Comparison of ENCODE assay signal across 22 mouse cellular contexts in the genomic region with DNA sequence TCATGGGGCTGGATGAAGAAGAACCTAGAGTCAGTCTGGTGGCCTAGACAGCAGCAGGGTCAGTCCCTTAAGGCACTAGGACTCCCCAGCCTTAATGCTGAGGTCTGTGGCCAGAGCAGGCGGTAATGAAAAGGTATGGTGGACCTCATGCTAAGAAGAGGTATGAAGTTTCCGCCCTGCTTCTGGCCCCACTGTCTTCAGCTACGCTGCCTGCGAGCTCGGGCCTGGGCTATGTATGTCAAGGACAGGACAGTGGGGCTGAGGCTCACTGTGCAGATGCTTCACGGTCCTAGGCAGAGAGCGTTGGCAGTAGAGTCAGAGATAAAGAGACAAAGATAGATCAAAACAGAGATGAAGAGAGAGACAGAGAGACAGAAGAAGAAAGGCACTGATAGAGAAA. TPM values are rescaled to one million over a fixed set of nuclear protein-coding genes. Genes with fewer than 3 reads are reported as not detected.
DNase-seq lines count a peak whose midpoint lies in the region; ATAC-seq and TF ChIP-seq lines count a peak whose summit lies in the region.
"Had no signal": no experiment of that assay in that cellular context is flagged by ENCODE, and none has a peak within 500 bp of the region (broad histone marks: within the 10 kb centered on the region; RNA-seq: fewer than 3 reads in every experiment).

No protein-coding gene starts in this region.

- H3K36me3 ChIP-seq in G1E (replicated peaks), result no peaks in the 10 kb centered on the region
- H3K36me3 ChIP-seq: embryonic facial prominence, embryonic 13.5 days; embryonic facial prominence, embryonic 15.5 days; forebrain, embryonic 10.5 days; forebrain, embryonic 12.5 days had no signal

- H3K4me3 ChIP-seq in G1E (ENCODE audit: low read depth, low read length), result peak overlapping the region; percentile 48; the same call in 1 of the 2 replicates
- H3K4me3 ChIP-seq: embryonic facial prominence, embryonic 13.5 days; embryonic facial prominence, embryonic 15.5 days; erythroblast, embryonic 14.5 days; forebrain, embryonic 10.5 days; forebrain, embryonic 12.5 days had no signal

- no peaks in the 10 kb centered on the region for H3K9me3 ChIP-seq in G1E (replicated peaks)
- H3K9me3 ChIP-seq: embryonic facial prominence, embryonic 13.5 days; embryonic facial prominence, embryonic 15.5 days; forebrain, embryonic 10.5 days; forebrain, embryonic 12.5 days had no signal

- no peaks in the 10 kb centered on the region for H3K27me3 ChIP-seq in G1E (ENCODE audit: insufficient read depth, low read length)
- H3K27me3 ChIP-seq: CH12.LX; embryonic facial prominence, embryonic 13.5 days; embryonic facial prominence, embryonic 15.5 days; forebrain, embryonic 12.5 days had no signal

- H3K4me1 ChIP-seq in G1E (ENCODE audit: insufficient read depth, low read depth, low read length), result peaks cover 63% of the 10 kb centered on the region
- H3K4me1 ChIP-seq: forebrain, embryonic 12.5 days had no signal

- no peak for TF ChIP-seq CTCF in G1E (IDR thresholded peaks at IDR 0.05; ENCODE audit: low read depth, low read length)

- peak; percentile 52 to 68 for DNase-seq in adrenal gland, adult (ENCODE audit: inconsistent age in 2 of 2, low spot score in 1 of 2)
- no peak for DNase-seq in adrenal gland, adult 18-20 months (ENCODE audit: low spot score in 2 of 2)
- peak; percentile 33 for DNase-seq in adrenal gland, postnatal 25 days
- DNase-seq in adrenal gland, postnatal 10 days, result no peak
- no peak for DNase-seq in G1E (ENCODE audit: low spot score)
- DNase-seq: B cell, adult 2 months; cerebellum, adult 11 months; cerebellum, adult 18-20 months; cerebellum, adult 8-10 months; cerebellum, adult 9-11 months; cerebellum, postnatal 14 days; cerebellum, postnatal 36 days; embryo, embryonic 11 days had no signal

- ATAC-seq in G1E (ENCODE audit: extremely low read depth, insufficient number of reproducible peaks, low FRiP score, poor library complexity, severe bottlenecking), result no peak
- ATAC-seq: CD4-positive, CD25-positive, alpha-beta regulatory T cell, adult 4 months; forebrain, embryonic 14.5 days; forebrain, embryonic 16.5 days had no signal

RNA-seq across cellular contexts. Expression of a gene that starts 31.4 kb away (rescaled TPM):
- 10 to 100 TPM; 46.4 to 57.7 TPM for total RNA-seq in adrenal gland, adult 18-20 months (2021)
- total RNA-seq in adrenal gland, postnatal 25 days (2021), result 114 and 123 TPM in 2 replicates
- 10 to 100 TPM; 77.5 to 98.6 TPM for total RNA-seq in adrenal gland, postnatal 10 days (2021)
- total RNA-seq in G1E (2014; fragmentation: Nextera tagmentation), result 30.2 and 36.3 TPM in 2 replicates
- 4.6 and 5.4 TPM in 2 replicates for total RNA-seq in G1E (2017)
- polyA plus RNA-seq in G1E (2012), result 81.6 and 90.7 TPM in 2 replicates

RNA-seq across cellular contexts. Expression of a gene that starts 46.3 kb away (rescaled TPM):
- 1 to 10 TPM; 8.0 to 9.5 TPM for total RNA-seq in adrenal gland, adult 18-20 months (2021)
- total RNA-seq in adrenal gland, postnatal 25 days (2021), result 14.5 and 19.8 TPM in 2 replicates
- total RNA-seq in adrenal gland, postnatal 10 days (2021), result 10 to 100 TPM in 1 of 2 experiments, 1 to 10 TPM in 1; 9.4 to 12.7 TPM
- 10.8 and 16.2 TPM in 2 replicates for total RNA-seq in G1E (2014; fragmentation: Nextera tagmentation)
- 4.6 and 5.5 TPM in 2 replicates for total RNA-seq in G1E (2017)
- 14.8 and 21.3 TPM in 2 replicates for polyA plus RNA-seq in G1E (2012)

RNA-seq across cellular contexts. Expression of a gene that starts 57.6 kb away (rescaled TPM):
- 1,000 to 10,000 TPM; 2,759 to 3,567 TPM for total RNA-seq in adrenal gland, adult 18-20 months (2021)
- 2,846 and 3,181 TPM in 2 replicates for total RNA-seq in adrenal gland, postnatal 25 days (2021)
- total RNA-seq in adrenal gland, postnatal 10 days (2021), result 1,000 to 10,000 TPM; 2,913 to 2,936 TPM
- total RNA-seq in G1E (2014; fragmentation: Nextera tagmentation), result 5,110 and 5,465 TPM in 2 replicates
- total RNA-seq in G1E (2017), result 4,783 and 4,919 TPM in 2 replicates
- polyA plus RNA-seq in G1E (2012), result 1,879 and 3,214 TPM in 2 replicates

Comparison
In these comparisons a context has a peak if more than half of its experiments do, and no peak if none do; other contexts are left out.
1. DNase-seq: peak in adrenal gland, adult (2 of 2) and adrenal gland, postnatal 25 days (single experiment); none in adrenal gland, adult 18-20 months (0 of 2), adrenal gland, postnatal 10 days (single experiment) and G1E (single experiment).